In the genomic region with DNA sequence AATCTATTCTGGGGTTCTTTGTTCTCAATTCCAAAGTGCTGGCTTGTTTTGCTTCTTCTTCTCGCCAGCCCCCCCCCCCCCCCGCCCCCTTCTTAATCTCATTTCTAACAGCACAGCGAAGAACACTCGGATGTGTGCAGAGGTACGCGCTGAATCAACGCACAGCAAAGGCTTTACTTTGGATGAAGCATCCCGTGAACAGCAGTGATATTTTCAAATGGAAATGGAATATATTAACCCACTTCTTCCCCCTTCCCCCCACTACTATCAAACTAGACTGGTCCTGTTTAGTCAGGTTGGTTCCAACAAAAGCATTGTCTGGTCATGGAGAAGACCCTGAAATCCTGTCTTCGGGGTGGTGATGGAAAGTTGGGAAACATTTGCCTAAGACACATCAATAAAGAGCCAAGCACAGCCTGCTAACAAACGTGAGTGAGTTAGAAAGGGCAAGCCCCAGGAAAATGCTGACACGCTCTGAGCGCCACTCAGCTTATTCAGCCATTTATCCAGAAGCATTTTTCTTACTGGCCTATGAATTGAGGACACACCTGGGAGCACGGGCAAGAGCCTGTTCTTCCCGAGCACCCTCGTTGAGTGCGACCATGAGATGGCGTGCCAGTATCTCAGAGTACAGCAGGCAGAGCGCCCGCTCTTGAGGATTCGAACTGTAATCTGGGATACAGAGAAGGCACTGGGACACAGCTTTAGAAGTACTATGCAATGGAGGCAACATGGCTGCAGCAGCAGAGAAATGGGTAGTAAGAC, we compare ENCODE assay signal across 25 mouse cellular contexts. TPM values are rescaled to one million over a fixed set of nuclear protein-coding genes. Genes with fewer than 3 reads are reported as not detected.
DNase-seq lines count a peak whose midpoint lies in the region; ATAC-seq and TF ChIP-seq lines count a peak whose summit lies in the region.
"Had no signal": no experiment of that assay in that cellular context is flagged by ENCODE, and none has a peak within 500 bp of the region (broad histone marks: within the 10 kb centered on the region; RNA-seq: fewer than 3 reads in every experiment).

No protein-coding gene starts in this region.

- H3K36me3 ChIP-seq in forebrain, embryonic 13.5 days (ENCODE audit: poor library complexity, severe bottlenecking): no peaks in the 10 kb centered on the region
- no peaks in the 10 kb centered on the region for H3K36me3 ChIP-seq in midbrain, embryonic 11.5 days (ENCODE audit: control insufficient read depth, insufficient read depth, low read length)
- no peaks in the 10 kb centered on the region for H3K36me3 ChIP-seq in midbrain, postnatal 0 days (ENCODE audit: insufficient read depth, low read length)
- H3K36me3 ChIP-seq: heart, embryonic 13.5 days; hindbrain, embryonic 13.5 days; limb, embryonic 12.5 days had no signal

- 70% methylated on average over 18 of the region's 20 CpGs for WGBS in forebrain, embryonic 13.5 days
- 66% methylated on average over 19 of the region's 20 CpGs for WGBS in midbrain, embryonic 11.5 days
- 52% methylated on average over 19 of the region's 20 CpGs for WGBS in midbrain, postnatal 0 days

- no peaks in the 10 kb centered on the region for H3K9me3 ChIP-seq in forebrain, embryonic 13.5 days (replicated peaks)
- H3K9me3 ChIP-seq in midbrain, embryonic 11.5 days (ENCODE audit: control insufficient read depth, low read length): no peaks in the 10 kb centered on the region
- no peaks in the 10 kb centered on the region for H3K9me3 ChIP-seq in midbrain, postnatal 0 days (ENCODE audit: low read length)
- H3K9me3 ChIP-seq: heart, embryonic 13.5 days; hindbrain, embryonic 13.5 days; limb, embryonic 12.5 days had no signal

- ATAC-seq in forebrain, embryonic 13.5 days: 0 out of 2 replicates have a peak, but pooled peaks have one; percentile 30
- peak; percentile 42; the same call in 1 of the 2 replicates for ATAC-seq in midbrain, embryonic 11.5 days (ENCODE audit: low FRiP score)
- ATAC-seq in midbrain, postnatal 0 days (ENCODE audit: low FRiP score): peak; percentile 47; the same call in 1 of the 2 replicates

- no peak overlapping the region for H3K9ac ChIP-seq in forebrain, embryonic 13.5 days
- no peak overlapping the region for H3K9ac ChIP-seq in midbrain, embryonic 11.5 days (ENCODE audit: low read length)
- H3K9ac ChIP-seq in midbrain, postnatal 0 days (replicated peaks; ENCODE audit: low read length, poor library complexity, severe bottlenecking): no peak overlapping the region
- H3K9ac ChIP-seq: heart, embryonic 13.5 days; hindbrain, embryonic 13.5 days; limb, embryonic 12.5 days had no signal

- no peak overlapping the region for H3K27ac ChIP-seq in forebrain, embryonic 13.5 days
- H3K27ac ChIP-seq in midbrain, embryonic 11.5 days (ENCODE audit: low read depth, low read length): no peak overlapping the region
- H3K27ac ChIP-seq in midbrain, postnatal 0 days (ENCODE audit: low read depth, low read length): no peak overlapping the region; the same call in 1 of the 2 replicates
- H3K27ac ChIP-seq: heart, adult 2 months; heart, embryonic 13.5 days; hindbrain, embryonic 13.5 days; limb, embryonic 12.5 days had no signal

- H3K4me3 ChIP-seq in forebrain, embryonic 13.5 days: no peak overlapping the region
- no peak overlapping the region for H3K4me3 ChIP-seq in midbrain, embryonic 11.5 days (ENCODE audit: low read depth, low read length)
- no peak overlapping the region for H3K4me3 ChIP-seq in midbrain, postnatal 0 days (ENCODE audit: low read depth, low read length)
- H3K4me3 ChIP-seq: heart, adult 2 months; heart, embryonic 13.5 days; hindbrain, embryonic 13.5 days; limb, embryonic 12.5 days had no signal

- no peaks in the 10 kb centered on the region for H3K27me3 ChIP-seq in forebrain, embryonic 13.5 days
- no peaks in the 10 kb centered on the region for H3K27me3 ChIP-seq in midbrain, embryonic 11.5 days (ENCODE audit: control insufficient read depth, insufficient read depth, low read length)
- H3K27me3 ChIP-seq in midbrain, postnatal 0 days (ENCODE audit: insufficient read depth, low read length): no peaks in the 10 kb centered on the region
- H3K27me3 ChIP-seq: CH12.LX; heart, embryonic 13.5 days; hindbrain, embryonic 13.5 days; limb, embryonic 12.5 days had no signal

- no peak for TF ChIP-seq CTCF in midbrain, postnatal 0 days (IDR thresholded peaks at IDR 0.05)

- peaks cover 8% of the 10 kb centered on the region; the same call in 1 of the 2 replicates for H3K4me1 ChIP-seq in forebrain, embryonic 13.5 days
- peaks cover 5% of the 10 kb centered on the region for H3K4me1 ChIP-seq in midbrain, embryonic 11.5 days (ENCODE audit: control insufficient read depth, insufficient read depth, low read length)
- peaks cover 4% of the 10 kb centered on the region; the same call in 1 of the 2 replicates for H3K4me1 ChIP-seq in midbrain, postnatal 0 days (ENCODE audit: insufficient read depth, low read length)

- H3K4me2 ChIP-seq in forebrain, embryonic 13.5 days: peak overlapping the region; percentile 14; the same call in 1 of the 2 replicates
- H3K4me2 ChIP-seq in midbrain, embryonic 11.5 days: no peak overlapping the region; the same call in 1 of the 2 replicates
- no peak overlapping the region for H3K4me2 ChIP-seq in midbrain, postnatal 0 days (ENCODE audit: low read depth, low read length, poor library complexity, severe bottlenecking)
- H3K4me2 ChIP-seq: heart, embryonic 13.5 days; hindbrain, embryonic 13.5 days; limb, embryonic 12.5 days; liver, embryonic 11.5 days had no signal

- peak; percentile 29 for DNase-seq in Muller cell, postnatal 12 days (ENCODE audit: inconsistent ontology term)
- DNase-seq in midbrain, embryonic 11.5 days (ENCODE audit: low spot score, missing footprints): no peak
- DNase-seq in midbrain, postnatal 0 days (ENCODE audit: low spot score): no peak
- no peak for DNase-seq in embryo, embryonic 11 days
- DNase-seq in c-Kit-positive CD71-positive TER-119-positive erythroid progenitor cells, embryonic 14.5 days (ENCODE audit: low spot score): no peak
- no peak for DNase-seq in kidney, adult 9 months
- DNase-seq: adrenal gland, postnatal 36 days; B cell, adult 2 months; cerebellum, adult 11-12 months; cerebellum, postnatal 10 days; gastrocnemius, postnatal 25 days; heart, adult 2 months; heart, postnatal 14 days; kidney, adult 11 months; lung, adult 18-20 months; lung, postnatal 14 days; thymus, adult 18-20 months; thymus, postnatal 36 days had no signal

RNA-seq across cellular contexts. Expression of a gene that starts 54.1 kb away (rescaled TPM):
- 1,396 and 1,648 TPM in 2 replicates for polyA plus RNA-seq in forebrain, embryonic 13.5 days (2015; fragmentation: Nextera tagmentation; extraction: Ambion mirVana)
- polyA plus RNA-seq in midbrain, embryonic 11.5 days (2014; fragmentation: Nextera tagmentation; extraction: Ambion mirVana): 1,496 and 1,598 TPM in 2 replicates
- 487 and 626 TPM in 2 replicates for total RNA-seq in midbrain, postnatal 0 days (2014; rRNA removed)
- 1,038 and 1,114 TPM in 2 replicates for polyA plus RNA-seq in midbrain, postnatal 0 days (2015; fragmentation: Nextera tagmentation; extraction: Ambion mirVana)

RNA-seq across cellular contexts. Expression of a gene that starts 59.1 kb away (rescaled TPM):
- polyA plus RNA-seq in forebrain, embryonic 13.5 days (2015; fragmentation: Nextera tagmentation; extraction: Ambion mirVana): 319 and 349 TPM in 2 replicates
- 468 and 548 TPM in 2 replicates for polyA plus RNA-seq in midbrain, embryonic 11.5 days (2014; fragmentation: Nextera tagmentation; extraction: Ambion mirVana)
- total RNA-seq in midbrain, postnatal 0 days (2014; rRNA removed): 432 and 450 TPM in 2 replicates
- polyA plus RNA-seq in midbrain, postnatal 0 days (2015; fragmentation: Nextera tagmentation; extraction: Ambion mirVana): 272 and 323 TPM in 2 replicates
- total RNA-seq: megakaryocyte, adult 5-6 weeks had no signal
